Mouse (Mus musculus): ENCODE results near the gene Ccdc124.

Gene Ccdc124

DNA sequence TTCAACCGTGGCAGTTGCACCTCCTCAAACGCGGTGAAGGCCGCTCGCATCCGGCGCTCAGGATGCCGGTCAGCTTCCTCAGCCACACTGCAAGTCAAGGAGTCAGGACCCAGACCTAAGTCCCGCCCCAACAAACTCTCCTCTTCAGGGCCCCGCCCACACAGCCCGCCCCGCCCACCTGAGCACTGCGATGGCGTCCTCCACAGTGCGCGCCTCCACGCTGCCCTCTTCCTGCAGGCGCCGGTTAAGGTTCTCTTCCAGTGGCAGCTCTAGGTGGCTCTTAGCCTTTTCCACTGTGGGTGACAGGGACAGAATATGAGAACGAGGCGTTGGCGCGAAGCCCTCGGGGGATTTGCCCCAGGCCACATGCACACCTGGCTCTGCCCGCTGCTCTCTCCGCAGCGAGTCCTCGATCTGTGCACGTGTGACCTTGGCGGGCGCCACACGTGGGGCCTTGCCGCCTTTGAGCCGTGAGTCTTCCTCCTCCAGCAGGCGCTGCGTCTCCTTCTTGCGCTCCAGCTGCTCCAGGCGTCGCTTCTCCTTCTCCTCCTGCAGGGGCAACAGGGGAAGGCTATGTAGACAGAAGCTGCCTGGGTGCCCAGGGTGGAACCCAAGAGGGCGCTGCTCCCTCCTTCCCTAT, 5.1 kb downstream of the Ccdc124 start:
- peak; percentile 57 for DNase-seq

DNA sequence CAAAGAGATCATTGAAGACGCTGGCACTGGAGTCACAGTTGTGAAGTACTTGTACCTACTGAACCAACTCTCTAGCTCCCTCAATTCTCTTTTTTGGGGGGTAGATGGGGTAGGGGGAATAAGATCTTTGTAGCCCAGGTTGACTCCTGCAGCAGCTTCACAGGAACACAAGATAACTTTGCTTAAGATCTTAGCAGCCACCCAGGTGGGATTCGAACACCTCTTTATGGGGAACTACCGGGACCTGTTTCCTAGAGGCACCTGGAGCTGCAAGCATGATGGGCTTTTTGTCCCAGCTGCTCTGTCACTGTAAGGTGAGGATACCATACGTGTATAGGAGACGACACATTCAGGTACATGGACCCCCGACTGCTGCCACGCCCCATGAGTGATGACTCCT, 7.2 kb downstream of the Ccdc124 start:
- DNase-seq: no peak

DNA sequence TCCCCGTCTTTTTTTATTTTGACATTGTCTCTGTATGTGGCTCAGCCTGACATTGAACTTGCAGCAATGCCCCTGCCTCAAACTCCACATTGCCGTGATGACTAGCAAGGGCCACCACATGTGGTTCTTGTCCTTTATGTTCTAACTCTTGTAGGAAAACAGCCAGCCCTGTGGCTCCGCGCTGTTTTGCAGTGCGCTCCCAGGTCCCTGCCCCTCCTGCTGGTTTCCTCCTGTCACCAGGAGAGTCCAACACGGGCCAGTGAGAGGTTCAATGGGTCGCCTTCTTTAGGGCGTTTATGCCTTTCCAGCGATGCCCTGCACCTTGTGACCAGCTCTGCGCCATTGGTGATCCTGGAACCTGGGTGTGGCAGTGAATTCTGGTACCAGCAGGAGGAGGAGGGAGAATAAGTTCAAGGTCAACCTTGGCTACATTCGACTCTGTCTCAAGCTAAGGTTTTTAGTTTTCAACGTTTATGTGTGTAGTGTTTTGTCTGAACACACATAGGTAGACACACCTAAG, 7.7 kb downstream of the Ccdc124 start:
- peak; percentile 22 for DNase-seq

DNA sequence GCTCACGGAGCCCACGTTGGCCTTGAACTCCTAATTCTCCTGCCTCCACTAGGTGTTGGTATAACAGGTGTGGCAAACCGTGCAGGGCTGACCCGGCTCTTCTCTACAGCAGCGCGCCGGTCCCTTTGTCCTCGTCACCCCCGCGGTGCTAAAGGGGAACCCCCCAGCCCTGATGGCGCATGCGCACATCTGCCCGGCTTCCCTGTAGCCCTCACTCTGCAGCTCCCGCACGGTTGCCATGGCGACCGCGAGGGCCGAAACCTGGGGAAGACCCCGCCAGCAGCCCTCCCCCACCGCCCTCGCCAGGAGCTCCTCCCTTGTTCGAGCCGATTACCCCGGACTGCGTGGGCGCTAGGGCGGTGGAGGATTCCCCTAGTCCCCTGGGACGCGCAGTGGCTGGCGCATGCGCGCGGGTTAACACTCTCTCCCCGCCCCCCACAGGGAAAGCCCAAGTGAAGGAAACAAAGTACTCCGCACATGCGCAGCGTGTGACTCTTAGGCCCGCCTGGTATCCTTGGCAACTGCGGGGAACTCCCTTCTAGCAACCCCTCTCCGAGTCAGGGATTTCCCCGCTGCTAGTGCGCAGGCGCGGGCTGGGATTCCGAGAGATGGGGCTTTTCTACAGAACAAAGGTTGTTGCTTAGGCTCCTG, 8.3 kb downstream of the Ccdc124 start:
- peak; percentile 99 for DNase-seq

DNA sequence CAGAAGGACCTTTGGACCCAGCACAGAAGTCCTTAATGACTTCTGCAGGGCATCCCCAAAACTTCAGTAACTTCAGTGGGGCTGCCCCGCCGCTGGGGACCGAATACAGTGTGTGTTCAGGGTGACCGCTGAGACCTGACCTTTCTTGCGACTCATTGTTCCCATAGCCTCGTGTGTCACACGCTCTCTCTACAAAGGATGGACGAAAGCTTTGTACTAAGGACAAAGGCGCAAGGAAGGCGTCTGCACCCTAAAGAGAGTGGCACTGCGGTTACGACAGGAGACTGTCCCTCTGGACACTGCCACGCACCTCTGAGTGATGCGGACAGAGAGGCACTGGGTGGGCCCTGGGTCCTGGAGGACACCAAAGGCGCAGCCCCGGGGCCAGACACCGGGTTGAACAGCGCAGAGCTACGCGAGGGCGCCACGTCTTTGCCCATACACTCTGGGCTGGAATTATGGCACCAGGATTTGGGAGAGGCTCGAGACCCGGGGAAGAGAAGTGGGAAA, 9.0 kb downstream of the Ccdc124 start:
- DNase-seq: no peak

DNA sequence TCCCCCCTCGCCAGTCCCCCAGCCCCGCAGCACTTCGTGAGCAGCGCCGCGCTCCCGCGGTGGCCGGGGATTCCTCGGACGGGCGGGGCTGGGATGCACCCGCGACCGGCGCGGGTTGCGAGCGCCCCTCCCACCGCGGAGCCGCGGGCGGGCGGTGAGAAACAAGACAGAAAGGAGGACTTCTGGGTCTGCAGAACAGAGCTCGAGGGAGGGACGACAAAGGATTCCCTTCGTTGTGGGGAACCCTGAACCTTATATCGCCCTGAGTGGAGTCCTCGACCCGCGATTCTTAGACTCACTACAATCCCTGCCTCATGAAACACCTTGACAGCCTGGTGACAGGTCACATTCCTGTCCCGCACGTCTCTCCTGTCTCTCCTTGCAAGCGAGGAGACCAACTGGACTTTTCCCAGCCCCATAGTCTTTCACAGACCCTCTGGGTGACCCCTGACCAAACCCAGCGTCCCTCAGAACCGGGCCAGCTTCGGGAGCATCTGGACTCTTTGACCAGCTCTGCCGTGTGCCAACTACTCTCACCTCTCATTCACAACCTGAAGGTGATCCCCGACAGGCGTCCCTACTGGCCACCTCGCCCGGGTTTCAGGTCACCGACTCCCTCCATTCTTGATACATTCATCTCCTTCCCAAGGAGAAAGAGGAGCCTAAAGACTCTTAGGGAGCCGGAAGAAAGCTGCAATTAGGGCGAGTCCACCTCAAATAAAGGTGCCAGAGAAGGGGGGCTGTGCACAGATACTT, 9.6 kb downstream of the Ccdc124 start:
- DNase-seq: no peak

DNA sequence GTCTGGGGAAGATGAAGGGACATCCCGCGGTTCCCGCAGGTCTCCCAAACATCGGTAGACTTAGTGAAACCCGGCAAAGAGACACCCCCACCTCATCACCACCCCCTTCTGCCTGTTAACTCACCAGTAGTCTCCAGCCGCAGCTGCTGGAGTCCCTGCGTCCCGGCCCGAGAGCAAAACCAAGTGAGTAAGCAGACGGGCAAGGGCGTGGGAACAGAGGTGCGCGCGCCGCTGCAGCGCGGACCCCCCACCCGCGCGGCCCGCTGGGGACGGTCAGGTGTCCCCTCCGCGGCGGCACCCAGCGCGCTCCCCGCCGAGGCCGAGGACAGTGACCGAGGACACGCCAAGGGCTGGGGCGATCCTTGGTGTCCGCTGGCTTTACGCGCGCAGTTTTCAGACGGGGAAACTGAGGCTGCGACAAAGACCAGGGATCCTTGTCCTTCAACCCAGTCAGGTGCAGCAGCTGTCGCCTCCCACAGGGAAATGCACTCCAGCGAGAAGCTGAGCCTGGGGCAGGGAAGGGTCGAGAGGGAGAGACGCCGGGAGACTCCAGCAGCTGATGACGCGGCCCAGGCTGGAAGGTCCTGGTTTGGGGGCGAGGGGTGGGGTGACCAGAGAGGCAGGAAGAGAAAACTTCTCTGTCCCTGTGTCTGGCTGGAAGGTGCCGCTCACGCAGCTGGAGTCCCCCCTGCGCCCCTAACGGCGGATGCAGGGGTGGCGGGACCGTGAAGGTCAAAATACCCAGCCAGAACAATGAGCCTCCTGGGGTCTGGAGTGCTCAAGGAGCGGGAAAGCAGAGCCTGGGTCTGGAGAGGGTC, 10.7 kb downstream of the Ccdc124 start, which contains the start of gene Kcnn1:
Gene Kcnn1 (minus strand): TSS at position 435 of the 818 bp plus-strand sequence.
- no peak for DNase-seq

DNA sequence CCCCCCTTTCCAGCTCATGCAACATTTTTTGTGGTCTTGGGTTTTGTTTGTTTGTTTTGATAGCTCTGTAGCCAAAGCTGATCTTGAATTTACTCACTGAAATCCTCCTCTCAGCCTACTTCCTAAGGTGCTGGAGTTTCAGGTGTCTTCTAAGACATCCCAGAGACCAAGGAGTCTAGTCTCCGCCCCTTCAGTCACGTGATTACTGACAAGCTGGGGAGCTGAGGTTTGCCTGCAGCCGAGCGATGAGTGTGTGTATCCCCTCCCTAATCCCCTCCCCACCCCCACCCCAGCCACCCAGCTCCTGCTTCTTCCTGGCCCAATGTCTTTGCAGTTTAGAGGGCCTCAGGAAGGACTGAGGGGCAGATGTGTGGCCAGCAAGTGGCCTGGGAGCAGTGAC, 16.2 kb downstream of the Ccdc124 start:
- DNase-seq: no peak

DNA sequence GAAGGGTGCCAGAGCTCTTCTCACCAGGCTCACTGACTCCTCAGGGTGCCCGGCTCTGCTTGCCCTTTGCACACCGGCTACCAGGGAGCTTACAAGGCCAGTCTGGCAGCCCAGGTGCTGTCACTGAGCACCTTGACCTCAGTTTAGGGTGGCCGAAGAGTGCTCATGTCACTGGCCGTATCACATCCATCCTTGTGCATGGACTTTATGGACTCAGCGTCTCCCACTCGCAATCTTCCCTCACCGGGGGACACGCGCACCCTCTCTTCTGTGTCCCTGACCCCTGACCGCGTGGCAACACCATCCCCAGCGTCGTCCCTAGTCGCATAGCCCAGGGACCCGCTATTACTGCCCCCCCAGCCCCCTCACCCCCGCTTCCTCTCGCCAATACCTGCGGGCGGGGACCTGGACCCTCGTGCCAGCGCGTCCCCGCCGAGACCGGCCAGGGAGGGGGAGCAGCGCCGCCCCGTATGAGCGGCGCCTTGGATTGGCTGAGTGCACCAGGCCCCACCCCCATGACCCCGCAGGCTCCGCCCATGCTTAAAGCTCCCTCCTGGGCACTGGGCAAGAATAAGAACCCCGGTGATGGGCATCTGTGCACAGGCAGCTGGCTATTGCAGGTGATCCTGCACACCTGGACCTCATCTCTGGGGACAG, 17.1 kb downstream of the Ccdc124 start:
- peak; percentile 71 for DNase-seq

DNA sequence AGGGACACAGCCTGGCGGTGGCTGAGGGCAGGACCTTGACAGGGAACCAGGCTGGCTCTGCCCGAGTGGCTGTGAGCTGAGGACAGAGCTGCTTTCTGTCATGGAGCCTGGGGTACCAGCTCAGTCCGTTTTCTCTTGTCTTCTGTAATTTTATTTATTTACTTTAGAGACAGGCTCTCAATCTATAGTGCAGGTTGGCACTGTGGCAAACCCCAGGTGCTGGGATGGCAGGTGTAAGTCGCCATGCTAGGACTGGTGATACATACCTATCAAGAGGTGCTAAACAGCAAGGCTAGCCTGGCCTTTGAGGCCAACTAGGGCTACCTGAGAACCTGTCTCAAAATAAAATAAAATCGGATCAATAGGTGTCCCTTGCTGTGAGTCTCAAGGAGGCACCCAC, 17.7 kb downstream of the Ccdc124 start:
- no peak for DNase-seq

DNA sequence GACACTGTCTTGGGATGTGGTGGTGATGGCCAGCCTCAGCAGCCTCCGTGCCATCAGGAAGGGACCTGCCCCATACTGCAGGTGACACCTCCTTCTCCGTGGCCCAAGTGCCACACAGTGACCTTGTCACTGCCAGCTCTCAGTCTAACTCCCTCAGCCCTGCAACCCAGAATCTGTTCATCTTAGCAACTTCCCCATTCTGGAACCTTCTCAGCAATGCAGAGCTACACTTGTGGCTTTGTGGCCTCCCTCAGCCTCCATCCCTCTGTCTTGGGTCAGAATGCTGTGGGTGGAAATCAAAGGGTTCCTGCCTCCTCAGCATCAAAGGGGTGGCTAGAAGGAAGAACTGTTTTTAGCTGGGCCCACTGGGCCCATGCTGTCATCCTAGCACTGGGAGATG, 19.9 kb downstream of the Ccdc124 start:
- DNase-seq: no peak

DNA sequence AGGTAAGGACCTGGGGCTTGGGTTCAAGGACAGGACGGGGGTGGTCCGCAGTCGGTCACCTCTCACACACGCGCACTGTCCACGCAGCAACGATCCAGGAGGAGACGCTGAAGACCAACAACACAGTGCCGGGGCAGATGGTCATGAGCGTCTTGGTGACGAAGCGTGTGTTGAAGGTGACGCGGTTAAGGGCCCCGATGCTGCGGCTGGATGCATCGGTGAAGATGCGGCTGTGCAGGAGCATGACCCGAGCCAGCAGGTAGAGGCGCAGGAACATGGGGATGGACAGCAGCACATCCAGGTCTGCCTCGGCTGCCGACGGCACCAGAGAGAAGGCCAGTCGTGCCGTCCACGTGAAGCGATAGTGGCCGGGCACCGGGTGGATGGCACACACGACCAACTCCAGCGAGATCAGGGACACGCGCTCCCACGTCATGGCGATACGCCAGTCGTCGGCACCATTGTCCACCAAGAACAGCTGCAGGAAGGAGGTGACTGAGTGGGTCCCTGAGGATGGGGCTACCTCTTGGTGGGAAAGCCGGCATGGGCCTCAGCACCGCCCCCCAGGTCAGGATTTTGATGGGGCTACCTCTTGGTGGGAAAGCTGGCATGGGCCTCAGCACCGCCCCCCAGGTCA, 21.0 kb downstream of the Ccdc124 start:
- no peak for DNase-seq

DNA sequence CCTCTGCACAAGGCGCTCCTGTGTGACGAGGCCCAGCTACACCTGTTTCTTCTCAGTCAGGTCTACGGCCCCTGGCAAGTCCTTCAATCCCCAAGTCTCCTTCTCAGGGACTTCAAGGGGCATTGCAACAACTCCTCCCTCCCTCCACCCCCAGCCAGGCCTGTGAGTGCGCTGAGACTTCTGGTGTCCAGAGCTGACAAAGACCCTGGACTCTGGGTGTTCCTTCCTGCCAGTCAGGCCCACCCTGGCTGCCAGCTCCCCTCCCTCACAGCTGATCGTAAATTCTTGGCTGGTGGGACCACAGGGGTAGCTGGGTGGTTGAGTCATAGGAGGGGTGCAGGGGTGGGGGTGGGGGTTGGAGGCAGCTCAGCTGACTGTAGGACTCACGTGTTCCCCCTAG, 21.9 kb downstream of the Ccdc124 start:
- DNase-seq: no peak

DNA sequence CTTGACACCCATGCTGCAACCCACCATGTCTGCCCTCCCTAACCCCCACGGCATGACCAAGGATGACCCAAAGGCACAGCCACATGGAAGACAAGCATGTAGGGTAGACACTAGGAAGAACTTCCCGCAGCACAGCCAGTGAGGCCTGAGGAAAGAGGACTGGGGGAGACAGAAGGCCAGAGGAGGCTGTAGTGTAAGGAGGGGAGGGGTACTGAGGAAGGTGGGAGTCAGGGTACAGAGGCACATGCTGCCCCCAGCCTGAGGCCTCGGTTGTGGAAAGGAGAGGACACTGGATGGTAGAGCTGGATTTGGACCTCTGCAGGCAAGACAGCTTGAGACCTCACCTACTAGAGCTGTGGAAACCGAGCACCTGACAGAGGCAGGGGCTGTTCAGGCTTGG, 22.8 kb downstream of the Ccdc124 start:
- DNase-seq: no peak

DNA sequence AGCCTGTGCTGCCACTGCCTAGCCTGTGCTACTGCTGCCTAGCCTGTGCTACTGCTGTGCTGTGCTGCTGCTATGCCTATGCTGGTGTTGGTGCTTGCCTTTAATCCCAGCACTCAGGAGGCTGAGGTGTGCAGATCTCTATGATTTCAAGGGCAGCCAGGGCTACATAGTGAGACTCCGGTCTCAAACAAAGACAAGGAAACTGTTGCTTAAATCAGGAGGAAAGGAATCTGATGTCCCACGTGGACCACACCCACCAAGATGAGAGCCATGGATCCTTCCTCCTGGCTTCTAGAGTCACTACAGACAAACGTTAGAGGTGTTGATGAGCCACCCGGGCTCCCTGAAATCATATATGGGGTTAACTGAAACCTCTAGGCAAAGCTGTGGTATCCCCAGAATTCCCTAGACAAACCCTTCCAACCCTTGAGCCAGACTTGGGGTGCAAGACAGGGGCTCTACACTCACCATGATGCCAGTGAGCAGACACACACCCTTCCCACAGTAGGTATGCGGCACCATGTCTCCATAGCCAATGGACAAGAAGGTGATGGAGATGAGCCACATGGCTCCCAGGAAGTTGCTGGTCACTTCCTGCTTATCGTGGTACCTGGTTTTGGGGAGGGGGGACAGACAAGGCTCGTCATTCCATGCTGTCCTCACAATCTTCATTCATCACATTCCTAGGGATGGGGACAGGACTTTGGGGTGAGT, 23.4 kb downstream of the Ccdc124 start:
- DNase-seq: no peak

DNA sequence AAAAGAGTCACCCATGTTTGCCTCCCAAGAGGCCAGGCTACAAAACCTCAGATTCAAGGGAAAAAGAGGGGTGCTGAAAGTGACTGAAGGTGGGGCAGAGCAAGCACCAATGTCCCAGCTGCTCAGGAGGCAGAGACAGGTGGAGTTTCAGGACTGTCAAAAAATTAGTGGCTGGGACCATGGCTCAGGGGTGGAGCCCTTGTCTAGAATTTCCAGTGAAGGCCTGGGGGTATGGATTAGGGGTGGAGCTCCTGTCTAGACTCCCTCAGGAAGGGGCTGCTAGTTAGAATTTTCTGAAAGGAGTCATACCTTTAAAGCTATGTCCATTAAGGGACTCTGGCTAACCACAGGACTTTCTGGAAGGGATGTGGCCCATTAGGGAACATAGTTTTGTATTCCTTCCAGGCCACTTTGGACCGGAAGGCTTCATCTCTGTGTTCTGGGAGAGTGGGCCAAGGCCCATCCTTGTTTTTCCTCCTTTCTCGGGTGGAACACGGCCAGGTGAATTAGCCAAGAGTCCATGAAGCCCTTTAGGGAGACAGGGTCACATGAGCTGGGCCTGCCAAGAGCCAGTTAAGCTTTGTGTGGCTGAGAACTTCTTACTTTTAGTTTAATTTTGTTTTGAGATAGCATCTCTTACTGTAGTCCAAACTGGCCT, 24.3 kb downstream of the Ccdc124 start:
- no peak for DNase-seq

DNA sequence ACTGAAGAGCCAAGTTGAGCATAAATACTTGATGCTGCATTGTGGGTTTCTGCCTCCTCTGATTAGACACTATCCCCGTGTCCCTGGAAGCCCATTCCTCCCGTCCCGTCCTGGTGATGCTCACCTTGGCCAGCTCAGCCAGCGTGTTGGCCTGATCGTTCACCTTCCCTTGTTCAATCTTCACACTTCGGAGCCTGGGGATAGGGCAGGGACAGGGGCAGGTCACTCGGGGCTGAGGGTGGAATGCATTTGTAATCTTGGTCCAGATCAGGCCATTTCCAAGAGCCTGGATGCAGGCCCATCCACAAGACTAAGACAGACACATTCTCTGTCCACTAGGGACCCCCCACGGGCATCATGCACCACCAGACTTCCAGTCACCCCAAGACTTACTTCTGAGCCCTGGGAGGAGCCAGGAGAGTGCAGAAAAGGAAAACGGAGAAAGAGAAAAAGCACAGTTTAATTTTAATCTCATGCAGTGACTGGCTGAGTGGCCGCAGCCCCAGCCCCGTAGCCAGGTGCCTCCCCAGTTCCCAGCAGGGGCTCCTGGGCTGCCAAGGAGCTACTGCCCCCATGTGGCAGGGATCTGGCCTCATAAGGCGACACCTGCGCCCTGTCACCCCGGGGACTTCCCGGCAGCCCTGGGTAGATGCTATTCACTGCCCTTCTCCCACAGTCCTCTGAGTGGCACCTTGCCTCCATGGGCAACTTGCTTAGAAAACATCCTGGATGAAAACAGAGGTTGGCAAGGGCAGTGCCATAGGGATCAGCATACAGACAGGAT, 27.2 kb downstream of the Ccdc124 start:
- DNase-seq: no peak

DNA sequence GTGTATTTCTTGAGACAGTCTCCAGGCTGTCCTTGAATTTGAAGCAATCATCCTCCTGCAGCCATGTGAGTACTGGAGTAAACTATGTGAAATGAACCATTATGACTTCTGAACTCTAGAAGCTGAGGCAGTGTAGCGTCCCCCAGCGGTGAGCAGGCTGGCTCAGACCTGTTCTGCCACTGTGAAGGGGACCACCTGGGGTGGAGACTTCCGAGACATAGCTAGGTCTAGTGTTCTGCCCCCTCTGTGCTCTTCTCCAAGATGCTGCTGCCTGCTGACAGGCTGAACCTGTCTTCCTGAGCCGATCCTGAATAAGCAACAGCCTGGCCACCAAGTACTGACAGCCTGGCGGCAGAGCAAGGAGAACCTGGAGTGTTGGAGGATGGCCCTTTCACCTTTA, 28.6 kb downstream of the Ccdc124 start:
- no peak for DNase-seq

DNA sequence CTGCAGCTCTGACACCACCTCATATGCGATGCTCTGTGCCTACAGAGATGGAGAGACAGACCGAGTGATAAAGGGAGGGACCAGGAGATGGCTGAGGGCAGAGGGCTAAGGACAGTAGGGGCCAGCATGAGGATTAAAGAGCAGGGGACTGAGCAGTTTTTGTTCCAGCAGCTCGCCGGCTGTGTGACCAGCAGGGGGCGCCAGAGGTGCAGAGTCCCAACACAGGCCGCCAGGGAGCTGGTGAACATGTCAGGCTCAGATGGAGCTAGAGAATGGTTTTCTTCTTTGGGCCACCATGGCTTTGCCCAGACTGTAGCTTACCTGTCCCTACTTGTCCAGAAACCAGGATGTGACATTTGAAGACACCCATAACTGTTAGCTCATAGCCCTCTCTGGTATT, 29.2 kb downstream of the Ccdc124 start:
- peak; percentile 96 for DNase-seq

DNA sequence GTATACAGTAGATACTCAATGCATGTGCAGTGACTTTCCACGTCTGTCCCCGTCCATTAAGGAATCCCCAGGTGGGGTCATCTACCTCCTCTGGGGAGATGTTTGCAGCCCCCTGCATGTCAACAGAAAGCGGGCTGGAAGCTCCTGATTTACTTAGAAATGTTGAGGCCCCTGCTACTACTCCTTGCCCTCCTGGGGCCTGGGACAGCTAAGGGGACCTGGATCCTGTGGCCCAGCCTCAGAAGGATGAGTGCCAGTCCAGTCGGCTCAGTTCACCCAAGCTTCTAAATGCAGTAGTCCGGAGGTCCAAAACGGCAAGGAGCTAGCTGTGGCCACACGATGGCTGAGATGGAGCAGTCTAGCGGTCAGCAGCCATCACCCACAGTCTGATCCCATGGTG, 29.8 kb downstream of the Ccdc124 start:
- no peak for DNase-seq

All from lung, postnatal 14 days (tissue).